Mouse (Mus musculus): ENCODE results near the gene Shoc2.

DNA sequence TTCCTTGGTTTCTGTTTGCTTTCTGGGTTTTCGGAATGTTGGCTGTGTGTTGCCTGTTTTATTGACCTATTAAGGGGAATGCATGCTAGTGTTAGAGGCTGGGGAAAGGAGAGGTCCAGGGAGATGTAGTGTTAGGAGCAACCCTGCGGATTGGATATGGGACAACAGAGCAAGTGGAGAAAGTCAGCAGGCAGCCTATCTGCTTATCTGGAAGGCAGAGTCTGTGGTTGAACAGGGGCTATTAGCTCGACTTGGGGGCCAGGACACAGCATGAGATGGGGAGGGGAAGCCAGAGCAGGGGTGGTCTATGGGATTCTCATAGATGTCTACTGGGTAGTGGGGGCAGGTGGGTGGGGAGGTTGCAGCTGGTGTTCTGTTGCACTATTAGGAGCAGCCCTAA is 37.9 kb downstream of the Shoc2 start:
- TF ChIP-seq POLR2A (IDR thresholded peaks at IDR 0.05; ENCODE audit: insufficient read depth, low read depth, low read length) (no peak), CTCF (IDR thresholded peaks at IDR 0.05; ENCODE audit: insufficient read depth, low read depth, low read length) (no peak)
